Mouse (Mus musculus): ENCODE data around the gene Etv6. TPM values are rescaled to one million over a fixed set of nuclear protein-coding genes. Genes with fewer than 3 reads are reported as not detected.
A peak's percentile ranks its signal among the peaks of the same experiment; 100 is the strongest.
"Not testable (repeated sequence)": the region's sequence is repeated elsewhere in the genome, so short reads cannot be mapped to it uniquely, and the experiment has no call there.

The Etv6 gene
- total RNA-seq (2014; rRNA removed): 7.1 TPM in 2 replicates
- polyA plus RNA-seq (2015; fragmentation: Nextera tagmentation; extraction: Ambion mirVana): 3.0 and 3.3 TPM in 2 replicates

DNA sequence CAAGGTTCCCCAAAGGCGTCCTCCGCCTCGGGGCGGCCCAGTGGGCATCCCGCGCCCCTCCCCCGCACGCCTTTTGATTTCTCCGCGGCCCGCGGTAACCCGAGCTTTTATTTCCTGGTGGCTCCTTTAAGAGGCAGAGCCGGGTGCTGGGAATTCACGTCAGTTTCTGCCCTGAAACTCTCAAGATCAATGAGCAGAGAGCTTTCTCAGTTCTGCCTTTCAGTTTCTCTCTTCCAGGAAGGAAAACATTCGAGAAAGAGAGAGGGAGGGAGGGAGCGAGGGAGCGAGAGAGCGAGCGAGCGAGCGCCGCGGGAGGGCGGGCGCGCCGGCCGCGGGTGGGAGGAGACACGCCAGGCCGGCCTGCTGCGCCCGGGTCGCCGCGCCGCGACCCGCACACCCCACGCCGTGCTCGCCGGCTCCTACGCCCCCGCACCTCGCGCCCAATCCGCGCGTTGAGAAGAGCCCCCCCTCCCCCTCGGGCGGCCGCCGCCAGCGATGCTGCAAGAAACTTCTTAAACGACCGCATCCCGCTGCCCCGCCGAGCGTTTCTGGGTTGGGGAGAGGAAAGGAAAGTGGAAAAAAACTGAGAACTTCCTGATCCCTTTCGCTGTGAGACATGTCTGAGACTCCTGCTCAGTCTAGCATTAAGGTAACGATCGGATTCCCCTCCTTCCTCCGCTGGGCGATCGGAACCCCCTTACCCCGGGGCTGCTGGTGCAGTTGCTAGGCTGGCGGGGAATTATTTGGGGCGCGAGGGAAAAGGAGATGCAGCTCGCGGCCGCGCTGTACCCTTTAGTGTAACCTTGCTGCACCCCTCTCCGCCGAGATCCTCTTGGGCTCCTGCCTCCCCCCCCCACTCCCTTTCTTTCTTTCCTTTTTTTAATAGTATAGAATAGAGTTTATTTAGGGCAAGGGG lies at the start of gene Etv6:
Gene Etv6, plus strand, starts transcription at position 211 of the 916 bp plus-strand sequence.
- Histone ChIP-seq H3K4me2 (ENCODE audit: low read depth) (peak within 1 kb of the TSS; percentile 75), H3K27me3 (ENCODE audit: insufficient read depth, low read length) (no peaks in the 10 kb centered on the region), H3K36me3 (ENCODE audit: insufficient read depth) (no peaks in the 10 kb centered on the region), H3K9me3 (ENCODE audit: low read length) (no peaks in the 10 kb centered on the region), H3K4me1 (ENCODE audit: insufficient read depth) (peaks cover 14% of the 10 kb centered on the region; the same call in 1 of the 2 replicates), H3K4me3 (ENCODE audit: low read depth, low read length) (peak within 1 kb of the TSS; percentile 53), H3K9ac (peak within 1 kb of the TSS; percentile 94), H3K27ac (ENCODE audit: low read depth, low read length) (peak within 1 kb of the TSS; percentile 98)
- WGBS: 1% methylated on average over 59 of the region's 78 CpGs
- peak; percentile 85 for DNase-seq
- no peak for TF ChIP-seq CTCF (IDR thresholded peaks at IDR 0.05; ENCODE audit: low read depth)
- ATAC-seq: peak; percentile 73

DNA sequence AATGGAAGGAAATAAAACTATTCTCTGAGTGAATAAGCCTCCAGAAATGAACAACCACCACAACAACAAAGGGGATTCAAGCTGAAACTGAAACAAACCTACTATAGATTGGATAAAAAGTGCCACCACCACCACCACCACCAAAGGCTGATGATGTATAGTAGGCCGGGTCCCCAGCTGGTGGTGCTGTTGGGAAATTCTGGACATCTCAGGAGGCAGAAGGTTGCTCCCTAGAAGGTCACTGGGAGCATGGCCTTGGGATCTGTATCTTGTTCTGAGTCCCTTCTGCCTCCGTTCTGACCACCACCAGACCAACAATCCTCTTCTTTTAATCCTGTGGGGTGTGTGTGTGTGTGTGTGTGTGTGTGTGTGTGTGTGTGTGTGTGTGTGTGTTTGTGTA lies 49.3 kb upstream of the Etv6 start:
- H3K27ac ChIP-seq (ENCODE audit: low read depth, low read length): no peak overlapping the region
- DNase-seq (no peak), ATAC-seq (no peak)
- no peaks in the 10 kb centered on the region for H3K27me3 ChIP-seq (ENCODE audit: insufficient read depth, low read length)
- H3K4me1 ChIP-seq (ENCODE audit: insufficient read depth): 0 out of 2 replicates have a peak, but pooled peaks cover 4% of the 10 kb centered on the region
- no peak for TF ChIP-seq CTCF (IDR thresholded peaks at IDR 0.05; ENCODE audit: low read depth)
- WGBS: 64% methylated on average over 2 of the region's 2 CpGs
- H3K4me3 ChIP-seq (ENCODE audit: low read depth, low read length): no peak overlapping the region
- no peaks in the 10 kb centered on the region for H3K36me3 ChIP-seq (ENCODE audit: insufficient read depth)
- H3K9me3 ChIP-seq (ENCODE audit: low read length): no peaks in the 10 kb centered on the region
- no peak overlapping the region for H3K9ac ChIP-seq
- no peak overlapping the region for H3K4me2 ChIP-seq (ENCODE audit: low read depth)

DNA sequence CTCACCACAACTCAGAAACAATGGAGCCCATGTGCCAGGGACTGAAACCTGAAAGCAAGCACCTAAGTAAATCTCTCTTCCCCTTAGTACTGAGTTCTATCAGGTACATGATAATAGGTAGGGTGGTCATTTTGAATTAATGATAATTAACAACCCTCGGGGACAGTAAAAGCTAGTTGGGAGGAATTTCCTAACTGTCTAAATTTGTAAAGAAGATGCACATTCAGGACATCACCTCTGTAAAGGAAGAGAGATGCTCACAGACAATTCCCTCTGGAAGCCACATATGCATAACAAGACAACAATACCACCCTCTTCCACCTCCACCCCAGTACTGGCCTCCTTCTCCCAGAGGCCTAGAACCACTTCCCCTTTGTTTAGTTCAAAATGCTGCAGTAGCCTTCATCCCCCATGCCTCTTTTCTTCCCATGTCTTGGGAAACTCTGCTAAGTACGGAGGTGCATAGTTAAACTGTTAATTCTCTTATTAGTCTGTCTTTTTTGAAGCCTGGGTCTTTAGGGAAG lies 48.4 kb upstream of the Etv6 start:
- no peak overlapping the region for H3K4me3 ChIP-seq (ENCODE audit: low read depth, low read length)
- no peak overlapping the region for H3K27ac ChIP-seq (ENCODE audit: low read depth, low read length)
- 0 out of 2 replicates have a peak, but pooled peaks cover 4% of the 10 kb centered on the region for H3K4me1 ChIP-seq (ENCODE audit: insufficient read depth)
- TF ChIP-seq CTCF (IDR thresholded peaks at IDR 0.05; ENCODE audit: low read depth): no peak
- H3K9ac ChIP-seq: no peak overlapping the region
- H3K4me2 ChIP-seq (ENCODE audit: low read depth): no peak overlapping the region
- H3K36me3 ChIP-seq (ENCODE audit: insufficient read depth): no peaks in the 10 kb centered on the region
- DNase-seq (no peak), ATAC-seq (no peak)
- H3K27me3 ChIP-seq (ENCODE audit: insufficient read depth, low read length): no peaks in the 10 kb centered on the region
- no peaks in the 10 kb centered on the region for H3K9me3 ChIP-seq (ENCODE audit: low read length)
- WGBS: 62% methylated on average over 2 of the region's 2 CpGs

DNA sequence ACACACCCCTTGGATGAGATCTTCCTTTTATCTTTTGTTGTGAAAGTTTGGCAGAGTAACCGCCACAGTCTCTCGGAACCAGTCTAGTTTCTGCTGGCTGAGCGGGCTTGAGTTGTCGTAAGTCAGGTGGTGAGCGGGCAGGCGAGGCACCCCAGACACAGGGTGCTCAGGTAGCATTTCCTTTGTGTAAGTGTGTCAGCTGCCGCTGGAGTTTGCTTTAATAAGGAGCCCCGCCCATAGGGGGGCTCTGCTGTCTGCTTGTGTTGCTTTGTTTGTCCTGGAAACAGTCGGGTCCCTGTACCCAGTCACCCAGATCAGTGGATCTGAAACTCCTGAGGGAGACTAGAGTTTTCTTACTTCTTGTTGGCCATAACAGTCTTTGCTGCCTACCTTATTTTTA lies 47.5 kb upstream of the Etv6 start:
- H3K27ac ChIP-seq (ENCODE audit: low read depth, low read length): no peak overlapping the region
- H3K4me1 ChIP-seq (ENCODE audit: insufficient read depth): 0 out of 2 replicates have a peak, but pooled peaks cover 4% of the 10 kb centered on the region
- H3K36me3 ChIP-seq (ENCODE audit: insufficient read depth): no peaks in the 10 kb centered on the region
- 41% methylated on average over 9 of the region's 9 CpGs for WGBS
- no peak overlapping the region for H3K9ac ChIP-seq
- DNase-seq: no peak
- H3K4me3 ChIP-seq (ENCODE audit: low read depth, low read length): no peak overlapping the region
- TF ChIP-seq CTCF (IDR thresholded peaks at IDR 0.05; ENCODE audit: low read depth): no peak
- no peaks in the 10 kb centered on the region for H3K27me3 ChIP-seq (ENCODE audit: insufficient read depth, low read length)
- H3K9me3 ChIP-seq (ENCODE audit: low read length): no peaks in the 10 kb centered on the region
- H3K4me2 ChIP-seq (ENCODE audit: low read depth): no peak overlapping the region
- no peak for ATAC-seq

DNA sequence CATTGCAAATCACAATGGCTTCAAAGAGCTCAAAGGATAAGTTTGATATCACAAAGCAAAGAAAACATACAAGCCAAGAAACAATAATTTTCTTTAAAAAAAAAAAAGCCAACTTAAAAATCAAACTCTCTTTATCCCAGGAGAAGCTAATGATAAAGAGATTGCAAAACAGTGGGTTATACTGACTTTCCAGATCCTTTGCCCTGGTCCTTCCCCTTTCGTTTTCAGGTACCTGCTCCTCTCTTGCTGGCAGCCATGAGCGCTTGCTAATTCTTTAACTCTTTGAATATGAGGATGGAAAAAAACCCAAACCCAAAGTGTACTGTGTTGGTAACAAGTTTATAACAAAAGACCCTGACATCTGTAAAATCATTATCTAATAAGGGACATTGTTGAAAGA lies 38.0 kb upstream of the Etv6 start:
- H3K27me3 ChIP-seq (ENCODE audit: insufficient read depth, low read length): no peaks in the 10 kb centered on the region
- no peak overlapping the region for H3K27ac ChIP-seq (ENCODE audit: low read depth, low read length)
- ATAC-seq (no peak), DNase-seq (no peak)
- no peak overlapping the region for H3K4me3 ChIP-seq (ENCODE audit: low read depth, low read length)
- 83% methylated on average over 2 of the region's 2 CpGs for WGBS
- H3K4me1 ChIP-seq (ENCODE audit: insufficient read depth): no peaks in the 10 kb centered on the region
- no peaks in the 10 kb centered on the region for H3K9me3 ChIP-seq (ENCODE audit: low read length)
- TF ChIP-seq CTCF (IDR thresholded peaks at IDR 0.05; ENCODE audit: low read depth): no peak
- no peaks in the 10 kb centered on the region for H3K36me3 ChIP-seq (ENCODE audit: insufficient read depth)
- H3K4me2 ChIP-seq (ENCODE audit: low read depth): no peak overlapping the region
- H3K9ac ChIP-seq: no peak overlapping the region

DNA sequence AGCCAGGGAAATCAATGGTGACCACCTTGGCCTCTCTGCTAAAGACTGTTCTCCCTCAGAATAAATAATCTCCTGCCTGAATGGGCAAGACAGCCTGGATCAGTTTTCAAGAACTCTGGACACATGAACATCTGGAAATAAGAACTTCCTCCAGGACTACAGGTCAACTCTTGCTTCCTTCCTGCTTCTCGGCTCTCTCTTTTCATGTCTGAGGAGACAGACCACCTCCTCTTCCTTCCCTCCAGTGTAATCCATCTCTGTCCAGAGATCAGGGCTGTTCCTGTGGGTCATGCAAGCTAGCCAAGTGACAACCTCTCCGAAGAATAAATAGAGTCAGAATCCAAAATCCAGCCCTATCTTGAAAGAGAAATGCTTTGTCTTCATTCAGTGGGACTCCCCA lies 37.6 kb upstream of the Etv6 start:
- H3K36me3 ChIP-seq (ENCODE audit: insufficient read depth): no peaks in the 10 kb centered on the region
- WGBS: 97% methylated on average over 2 of the region's 2 CpGs
- H3K9me3 ChIP-seq (ENCODE audit: low read length): no peaks in the 10 kb centered on the region
- H3K27ac ChIP-seq (ENCODE audit: low read depth, low read length): no peak overlapping the region
- no peaks in the 10 kb centered on the region for H3K27me3 ChIP-seq (ENCODE audit: insufficient read depth, low read length)
- no peak for DNase-seq
- no peak for TF ChIP-seq CTCF (IDR thresholded peaks at IDR 0.05; ENCODE audit: low read depth)
- H3K4me3 ChIP-seq (ENCODE audit: low read depth, low read length): no peak overlapping the region
- H3K4me1 ChIP-seq (ENCODE audit: insufficient read depth): no peaks in the 10 kb centered on the region
- no peak for ATAC-seq
- no peak overlapping the region for H3K4me2 ChIP-seq (ENCODE audit: low read depth)
- H3K9ac ChIP-seq: no peak overlapping the region

DNA sequence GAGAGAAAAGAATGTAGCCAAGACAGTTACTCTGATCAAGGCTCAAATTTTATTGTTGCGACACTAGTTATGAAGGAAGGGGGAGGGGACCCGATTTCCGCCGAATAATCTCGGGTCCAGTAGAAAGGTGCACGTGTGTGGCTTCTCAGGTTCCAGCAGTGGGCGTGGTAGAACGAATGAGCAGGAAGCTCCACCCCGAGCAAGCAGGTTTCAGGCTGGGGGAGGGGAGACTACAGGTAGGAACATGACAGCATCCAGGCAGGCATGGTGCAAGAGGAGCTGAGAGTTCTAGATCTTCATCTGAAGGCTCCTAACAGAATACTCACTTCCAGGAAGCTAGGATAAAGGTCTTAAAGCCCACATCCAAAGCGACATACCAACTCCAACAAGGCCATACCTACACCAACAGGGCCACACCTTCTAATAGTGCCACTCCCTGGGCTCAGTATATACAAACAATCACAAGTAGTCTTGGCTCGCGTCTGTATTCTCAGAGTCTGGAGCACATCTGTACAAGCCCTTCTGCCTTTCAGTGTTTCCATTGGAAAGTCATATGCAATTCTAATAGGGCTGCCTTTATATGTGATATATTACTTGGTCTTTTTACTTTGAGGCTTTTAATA lies 20.9 kb upstream of the Etv6 start:
- ATAC-seq; H3K4me1 ChIP-seq (ENCODE audit: insufficient read depth); H3K4me2 ChIP-seq (ENCODE audit: low read depth); H3K36me3 ChIP-seq (ENCODE audit: insufficient read depth); H3K9ac ChIP-seq; H3K27me3 ChIP-seq (ENCODE audit: insufficient read depth, low read length); H3K9me3 ChIP-seq (ENCODE audit: low read length); DNase-seq; H3K27ac ChIP-seq (ENCODE audit: low read depth, low read length); H3K4me3 ChIP-seq (ENCODE audit: low read depth, low read length): not testable (repeated sequence)
- 72% methylated on average over 4 of the region's 12 CpGs for WGBS

All from forebrain, postnatal 0 days (tissue).